Mouse (Mus musculus): ENCODE measurements around the gene Kcnk3. TPM values are rescaled to one million over a fixed set of nuclear protein-coding genes. Genes with fewer than 3 reads are reported as not detected.

Kcnk3 gene
- polyA plus RNA-seq, 1 experiment from 2014 or later, result 13.0 TPM

DNA sequence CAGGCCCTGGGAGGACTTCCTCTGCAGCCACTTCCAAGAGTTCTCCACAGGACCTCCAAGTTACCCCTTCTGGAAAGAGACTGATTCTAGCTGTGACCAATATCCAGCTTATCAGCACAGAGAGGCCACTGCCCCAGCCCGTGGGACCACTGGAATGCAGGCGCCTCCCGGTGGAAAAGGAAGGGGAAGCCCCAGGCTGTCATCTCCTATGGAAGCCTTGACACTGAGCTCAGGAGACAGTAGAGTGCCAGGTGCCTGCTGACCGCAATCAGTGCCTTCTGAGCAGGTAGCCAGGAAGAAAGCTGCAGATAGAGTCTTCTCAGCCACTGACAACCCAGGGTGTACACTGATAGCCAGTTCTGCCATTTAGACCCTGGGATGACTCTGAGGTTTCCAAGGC, 13.4 kb downstream of the Kcnk3 start:
- H3K27me3 ChIP-seq (ENCODE audit: control insufficient read depth, insufficient read depth, low read length), result no peaks in the 10 kb centered on the region
- H3K36me3 ChIP-seq (ENCODE audit: control insufficient read depth, insufficient read depth, low read length), result no peaks in the 10 kb centered on the region
- H3K4me2 ChIP-seq (replicated peaks; ENCODE audit: low read depth, low read length), result no peak overlapping the region
- no peak overlapping the region for H3K27ac ChIP-seq (ENCODE audit: low read length)
- no peak for ATAC-seq (ENCODE audit: insufficient number of reproducible peaks, insufficient read depth, low FRiP score, low read depth)
- H3K9me3 ChIP-seq (ENCODE audit: control insufficient read depth, low read depth, low read length), result no peaks in the 10 kb centered on the region
- no peak overlapping the region for H3K4me3 ChIP-seq (ENCODE audit: low read depth, low read length)
- no peak overlapping the region for H3K9ac ChIP-seq (replicated peaks; ENCODE audit: low read depth, low read length)
- no peaks in the 10 kb centered on the region for H3K4me1 ChIP-seq (ENCODE audit: control insufficient read depth, insufficient read depth, low read length)
- 30% methylated on average over 4 of the region's 4 CpGs for WGBS

DNA sequence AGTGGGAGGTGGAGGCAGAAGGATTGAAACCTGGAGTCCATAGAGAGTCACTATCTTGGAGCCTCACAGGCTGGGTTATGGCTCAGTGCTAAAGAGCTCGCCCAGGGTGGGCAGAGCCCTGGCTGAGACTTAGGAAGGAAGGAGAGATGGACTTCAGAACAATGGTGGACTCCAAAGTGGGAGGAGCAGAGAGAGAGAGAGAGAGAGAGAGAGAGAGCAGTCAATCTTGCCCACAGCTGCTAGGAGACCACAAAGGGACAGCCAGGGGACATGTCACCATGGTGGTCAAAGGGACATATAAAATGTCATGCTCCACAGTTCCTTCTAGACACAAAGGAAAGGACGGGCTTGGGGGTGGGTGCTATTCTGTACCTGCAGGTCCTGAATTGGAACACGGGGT, 15.3 kb downstream of the Kcnk3 start:
- H3K4me3 ChIP-seq (ENCODE audit: low read depth, low read length), result no peak overlapping the region
- no peaks in the 10 kb centered on the region; the same call in 1 of the 2 replicates for H3K9me3 ChIP-seq (ENCODE audit: control insufficient read depth, low read depth, low read length)
- ATAC-seq (ENCODE audit: insufficient number of reproducible peaks, insufficient read depth, low FRiP score, low read depth), result no peak
- no peak overlapping the region for H3K27ac ChIP-seq (ENCODE audit: low read length)
- no peak overlapping the region for H3K9ac ChIP-seq (replicated peaks; ENCODE audit: low read depth, low read length)
- 73% methylated on average over 3 of the region's 3 CpGs for WGBS
- H3K36me3 ChIP-seq (ENCODE audit: control insufficient read depth, insufficient read depth, low read length), result no peaks in the 10 kb centered on the region
- H3K4me2 ChIP-seq (replicated peaks; ENCODE audit: low read depth, low read length), result no peak overlapping the region
- H3K4me1 ChIP-seq (ENCODE audit: control insufficient read depth, insufficient read depth, low read length), result no peaks in the 10 kb centered on the region
- H3K27me3 ChIP-seq (ENCODE audit: control insufficient read depth, insufficient read depth, low read length), result no peaks in the 10 kb centered on the region

DNA sequence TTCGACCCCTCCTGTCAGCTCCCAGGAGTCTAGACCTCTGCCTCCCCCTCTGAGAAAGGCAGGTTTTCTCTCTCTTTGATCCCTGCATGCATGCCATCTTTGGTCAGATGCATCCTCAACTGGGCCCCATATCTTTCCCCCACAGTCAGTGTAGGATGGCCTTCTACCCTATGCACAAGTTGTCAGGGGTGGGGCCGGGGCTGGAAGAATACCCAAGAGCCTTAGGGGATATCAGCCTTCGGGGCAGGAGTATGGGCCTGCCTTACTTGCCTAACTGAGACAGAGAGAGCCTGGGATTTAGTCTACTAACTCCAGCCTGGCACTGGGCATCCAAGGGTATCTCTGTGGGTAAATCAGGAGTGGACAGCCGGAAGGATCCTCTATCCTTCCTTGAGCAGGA, 16.0 kb downstream of the Kcnk3 start:
- H3K4me1 ChIP-seq (ENCODE audit: control insufficient read depth, insufficient read depth, low read length), result no peaks in the 10 kb centered on the region
- 76% methylated on average over 4 of the region's 4 CpGs for WGBS
- no peak overlapping the region for H3K4me2 ChIP-seq (replicated peaks; ENCODE audit: low read depth, low read length)
- no peak overlapping the region for H3K9ac ChIP-seq (replicated peaks; ENCODE audit: low read depth, low read length)
- H3K27ac ChIP-seq (ENCODE audit: low read length), result no peak overlapping the region
- no peaks in the 10 kb centered on the region; the same call in 1 of the 2 replicates for H3K9me3 ChIP-seq (ENCODE audit: control insufficient read depth, low read depth, low read length)
- H3K27me3 ChIP-seq (ENCODE audit: control insufficient read depth, insufficient read depth, low read length), result no peaks in the 10 kb centered on the region
- H3K4me3 ChIP-seq (ENCODE audit: low read depth, low read length), result no peak overlapping the region
- no peak for ATAC-seq (ENCODE audit: insufficient number of reproducible peaks, insufficient read depth, low FRiP score, low read depth)
- H3K36me3 ChIP-seq (ENCODE audit: control insufficient read depth, insufficient read depth, low read length), result no peaks in the 10 kb centered on the region

DNA sequence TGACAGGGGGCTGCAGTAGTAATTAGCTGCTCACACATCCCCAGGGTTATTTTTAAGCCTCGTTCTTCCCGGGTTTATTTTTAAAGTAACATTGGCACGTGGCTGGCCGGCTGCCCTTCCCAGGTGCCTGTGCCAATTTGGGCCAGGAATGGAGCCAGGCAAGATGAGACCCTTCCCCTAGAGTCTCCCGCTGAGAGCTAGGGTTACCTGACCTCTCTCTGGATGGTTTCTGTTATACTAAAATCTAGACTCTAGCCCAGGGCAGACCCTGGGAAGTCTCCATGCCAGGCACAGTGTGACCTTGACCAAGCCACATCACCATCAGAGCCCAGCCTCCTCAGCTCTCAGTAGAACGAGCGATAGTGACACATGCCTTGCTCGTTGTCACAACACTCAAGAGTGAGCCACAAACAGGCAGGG, 16.8 kb downstream of the Kcnk3 start:
- no peak overlapping the region for H3K9ac ChIP-seq (replicated peaks; ENCODE audit: low read depth, low read length)
- no peaks in the 10 kb centered on the region for H3K36me3 ChIP-seq (ENCODE audit: control insufficient read depth, insufficient read depth, low read length)
- no peaks in the 10 kb centered on the region for H3K27me3 ChIP-seq (ENCODE audit: control insufficient read depth, insufficient read depth, low read length)
- no peak overlapping the region for H3K4me2 ChIP-seq (replicated peaks; ENCODE audit: low read depth, low read length)
- H3K4me1 ChIP-seq (ENCODE audit: control insufficient read depth, insufficient read depth, low read length), result no peaks in the 10 kb centered on the region
- 74% methylated on average over 8 of the region's 8 CpGs for WGBS
- no peak overlapping the region for H3K27ac ChIP-seq (ENCODE audit: low read length)
- no peak for ATAC-seq (ENCODE audit: insufficient number of reproducible peaks, insufficient read depth, low FRiP score, low read depth)
- H3K4me3 ChIP-seq (ENCODE audit: low read depth, low read length), result no peak overlapping the region
- no peaks in the 10 kb centered on the region; the same call in 1 of the 2 replicates for H3K9me3 ChIP-seq (ENCODE audit: control insufficient read depth, low read depth, low read length)

DNA sequence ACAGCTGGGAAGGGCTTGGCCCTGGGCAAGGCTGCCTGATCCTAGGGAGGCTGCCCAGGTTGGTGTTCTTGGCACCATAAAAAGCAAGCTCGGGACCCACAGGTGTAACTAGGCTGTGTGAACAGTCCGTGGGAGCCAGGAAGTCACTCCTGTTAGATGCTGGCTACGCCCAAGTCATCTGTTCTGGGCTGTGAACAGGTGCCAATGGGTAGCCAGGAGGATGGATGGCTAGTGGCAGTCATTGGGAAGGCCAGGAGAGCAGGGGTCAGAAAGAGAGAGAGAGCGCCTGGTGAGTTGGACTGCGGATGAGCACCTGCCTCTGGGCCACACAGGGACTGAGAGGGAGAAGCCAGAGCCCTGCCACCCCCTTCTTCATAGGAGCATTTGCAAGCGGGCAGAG, 17.7 kb downstream of the Kcnk3 start:
- no peak for ATAC-seq (ENCODE audit: insufficient number of reproducible peaks, insufficient read depth, low FRiP score, low read depth)
- Histone ChIP-seq H3K27ac (ENCODE audit: low read length) (no peak overlapping the region), H3K9me3 (ENCODE audit: control insufficient read depth, low read depth, low read length) (no peaks in the 10 kb centered on the region; the same call in 1 of the 2 replicates), H3K9ac (replicated peaks; ENCODE audit: low read depth, low read length) (no peak overlapping the region), H3K27me3 (ENCODE audit: control insufficient read depth, insufficient read depth, low read length) (no peaks in the 10 kb centered on the region), H3K36me3 (ENCODE audit: control insufficient read depth, insufficient read depth, low read length) (no peaks in the 10 kb centered on the region), H3K4me2 (replicated peaks; ENCODE audit: low read depth, low read length) (no peak overlapping the region), H3K4me3 (ENCODE audit: low read depth, low read length) (no peak overlapping the region), H3K4me1 (ENCODE audit: control insufficient read depth, insufficient read depth, low read length) (no peaks in the 10 kb centered on the region)
- WGBS, result 86% methylated on average over 6 of the region's 6 CpGs

DNA sequence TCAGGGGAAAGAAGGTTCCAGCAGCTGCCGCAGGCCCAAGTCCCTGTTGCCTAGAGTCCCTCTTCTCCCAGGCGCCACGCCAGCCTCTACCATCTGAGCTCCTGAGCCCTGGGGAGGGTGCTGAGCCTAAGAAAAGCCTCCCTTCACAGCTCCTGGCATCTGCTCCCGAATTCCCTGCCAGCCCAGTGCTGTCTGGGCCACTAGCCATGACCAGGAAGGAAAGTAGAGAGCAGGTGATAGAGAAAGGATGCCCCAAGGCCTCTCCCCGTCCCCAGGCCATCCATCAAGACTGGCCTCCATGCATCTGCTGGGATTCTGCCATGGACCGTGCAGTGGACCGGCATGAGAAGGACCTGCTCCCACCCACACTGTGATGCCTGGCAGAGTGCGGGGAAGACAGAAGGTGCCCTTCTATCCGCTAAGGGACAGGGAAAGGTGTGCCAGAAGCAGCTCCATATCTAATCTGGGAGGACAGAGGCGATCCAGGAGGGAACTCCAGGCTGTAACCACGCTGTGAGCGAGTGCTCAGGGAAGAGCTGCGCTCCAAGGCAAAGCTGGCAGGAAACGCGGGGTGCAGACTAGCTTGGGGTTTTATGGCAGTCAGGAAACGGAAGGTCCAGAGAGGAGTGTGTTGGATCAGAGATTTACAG, 18.6 kb downstream of the Kcnk3 start:
- H3K9ac ChIP-seq (replicated peaks; ENCODE audit: low read depth, low read length), result no peak overlapping the region
- no peak overlapping the region for H3K27ac ChIP-seq (ENCODE audit: low read length)
- H3K4me2 ChIP-seq (replicated peaks; ENCODE audit: low read depth, low read length), result no peak overlapping the region
- WGBS, result 69% methylated on average over 16 of the region's 16 CpGs
- H3K4me3 ChIP-seq (ENCODE audit: low read depth, low read length), result no peak overlapping the region
- no peak for ATAC-seq (ENCODE audit: insufficient number of reproducible peaks, insufficient read depth, low FRiP score, low read depth)
- H3K27me3 ChIP-seq (ENCODE audit: control insufficient read depth, insufficient read depth, low read length), result no peaks in the 10 kb centered on the region
- H3K9me3 ChIP-seq (ENCODE audit: control insufficient read depth, low read depth, low read length), result no peaks in the 10 kb centered on the region; the same call in 1 of the 2 replicates
- peaks cover 5% of the 10 kb centered on the region; the same call in 1 of the 2 replicates for H3K4me1 ChIP-seq (ENCODE audit: control insufficient read depth, insufficient read depth, low read length)
- no peaks in the 10 kb centered on the region for H3K36me3 ChIP-seq (ENCODE audit: control insufficient read depth, insufficient read depth, low read length)

DNA sequence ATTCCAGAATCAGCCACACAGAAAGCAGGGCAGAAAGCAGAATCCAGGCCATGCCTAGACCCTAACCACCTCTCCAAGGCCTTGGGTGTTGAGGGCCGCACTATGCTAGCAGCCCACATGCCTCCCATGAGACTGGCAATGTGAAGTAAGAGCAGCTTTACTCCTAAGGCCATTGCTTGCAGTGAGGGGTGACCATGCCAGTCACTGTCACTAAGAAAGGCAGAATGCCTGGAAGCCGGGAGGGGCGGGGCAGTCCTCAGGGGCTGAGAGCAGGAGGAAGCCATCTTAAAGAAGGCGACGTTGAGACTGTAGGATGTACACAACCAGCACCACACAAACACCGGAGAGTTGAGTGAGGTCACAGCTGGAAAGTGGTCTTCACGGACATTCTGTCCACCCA, 21.1 kb downstream of the Kcnk3 start:
- H3K9me3 ChIP-seq (ENCODE audit: control insufficient read depth, low read depth, low read length), result no peaks in the 10 kb centered on the region; the same call in 1 of the 2 replicates
- H3K4me2 ChIP-seq (replicated peaks; ENCODE audit: low read depth, low read length), result no peak overlapping the region
- ATAC-seq (ENCODE audit: insufficient number of reproducible peaks, insufficient read depth, low FRiP score, low read depth), result no peak
- no peak overlapping the region for H3K9ac ChIP-seq (replicated peaks; ENCODE audit: low read depth, low read length)
- H3K4me1 ChIP-seq (ENCODE audit: control insufficient read depth, insufficient read depth, low read length), result peaks cover 16% of the 10 kb centered on the region
- no peaks in the 10 kb centered on the region for H3K36me3 ChIP-seq (ENCODE audit: control insufficient read depth, insufficient read depth, low read length)
- no peak overlapping the region for H3K4me3 ChIP-seq (ENCODE audit: low read depth, low read length)
- H3K27me3 ChIP-seq (ENCODE audit: control insufficient read depth, insufficient read depth, low read length), result no peaks in the 10 kb centered on the region
- H3K27ac ChIP-seq (ENCODE audit: low read length), result no peak overlapping the region
- 93% methylated on average over 7 of the region's 7 CpGs for WGBS

DNA sequence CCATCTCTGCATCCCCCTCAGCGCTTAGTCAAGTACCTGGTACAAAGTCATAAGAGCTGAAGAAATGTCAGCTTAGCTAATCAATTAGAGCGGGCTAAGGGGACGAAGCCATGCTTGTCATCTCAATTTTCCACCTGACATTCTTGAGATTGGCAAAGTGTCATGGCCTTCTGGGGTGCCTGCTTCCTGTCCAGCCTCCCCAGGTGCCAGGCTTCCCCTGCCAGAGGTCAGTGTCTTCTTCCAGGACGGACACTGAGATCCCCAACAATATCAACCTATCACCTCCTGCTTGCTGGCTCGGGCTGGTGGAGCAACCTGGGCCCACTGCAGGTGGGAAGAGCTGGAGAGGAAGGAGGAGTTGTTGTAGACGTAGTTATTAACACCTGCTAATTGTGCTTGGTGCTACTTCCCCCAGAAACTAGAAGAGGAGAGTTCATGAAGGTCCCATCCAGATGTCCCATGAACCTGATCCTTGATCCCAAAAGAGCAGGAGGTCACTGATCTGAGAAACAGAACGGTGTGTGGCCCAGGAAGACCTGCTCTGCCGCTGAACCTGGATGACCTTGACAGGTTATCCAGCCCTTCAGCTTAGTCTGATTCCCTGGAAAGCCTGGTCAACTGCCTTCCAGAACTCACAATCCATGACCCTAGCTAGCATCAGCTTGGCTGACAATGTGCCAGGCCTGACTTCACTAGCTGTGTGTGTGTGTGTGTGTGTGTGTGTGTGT, 22.1 kb downstream of the Kcnk3 start:
- no peak overlapping the region for H3K27ac ChIP-seq (ENCODE audit: low read length)
- no peak overlapping the region for H3K4me3 ChIP-seq (ENCODE audit: low read depth, low read length)
- no peaks in the 10 kb centered on the region for H3K27me3 ChIP-seq (ENCODE audit: control insufficient read depth, insufficient read depth, low read length)
- no peak overlapping the region for H3K4me2 ChIP-seq (replicated peaks; ENCODE audit: low read depth, low read length)
- no peak for ATAC-seq (ENCODE audit: insufficient number of reproducible peaks, insufficient read depth, low FRiP score, low read depth)
- H3K4me1 ChIP-seq (ENCODE audit: control insufficient read depth, insufficient read depth, low read length), result peaks cover 26% of the 10 kb centered on the region
- no peak overlapping the region for H3K9ac ChIP-seq (replicated peaks; ENCODE audit: low read depth, low read length)
- no peaks in the 10 kb centered on the region for H3K36me3 ChIP-seq (ENCODE audit: control insufficient read depth, insufficient read depth, low read length)
- WGBS, result 85% methylated on average over 8 of the region's 8 CpGs
- H3K9me3 ChIP-seq (ENCODE audit: control insufficient read depth, low read depth, low read length), result no peaks in the 10 kb centered on the region; the same call in 1 of the 2 replicates
